Mouse (Mus musculus): ENCODE results near the gene Minos1.

Gene Minos1

DNA sequence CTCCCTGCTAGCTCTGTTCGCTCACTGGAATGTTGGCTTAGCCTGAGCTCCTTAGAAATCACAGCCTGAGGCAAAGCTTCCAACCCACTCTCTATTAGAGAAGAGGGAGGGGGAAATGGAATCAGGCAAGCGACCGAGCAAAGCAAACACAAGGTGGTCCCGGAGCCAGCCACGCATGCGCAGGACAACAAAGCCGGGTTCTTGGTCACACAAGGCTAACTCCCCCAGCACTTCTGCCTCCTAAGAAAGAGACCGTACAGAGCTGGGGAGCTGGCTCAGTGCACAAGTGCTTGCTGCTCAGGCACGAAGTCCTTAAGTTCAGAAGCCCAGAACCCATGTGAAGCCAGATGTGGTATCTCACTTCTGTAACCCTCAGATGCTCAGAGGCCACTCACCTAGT is 12.1 kb upstream of the Minos1 start:
- no peak for DNase-seq

- no peak for DNase-seq
Observed at GRCm38 (mm10) chr4:139141785-139142184, 10.9 kb upstream of the Minos1 start.

DNA sequence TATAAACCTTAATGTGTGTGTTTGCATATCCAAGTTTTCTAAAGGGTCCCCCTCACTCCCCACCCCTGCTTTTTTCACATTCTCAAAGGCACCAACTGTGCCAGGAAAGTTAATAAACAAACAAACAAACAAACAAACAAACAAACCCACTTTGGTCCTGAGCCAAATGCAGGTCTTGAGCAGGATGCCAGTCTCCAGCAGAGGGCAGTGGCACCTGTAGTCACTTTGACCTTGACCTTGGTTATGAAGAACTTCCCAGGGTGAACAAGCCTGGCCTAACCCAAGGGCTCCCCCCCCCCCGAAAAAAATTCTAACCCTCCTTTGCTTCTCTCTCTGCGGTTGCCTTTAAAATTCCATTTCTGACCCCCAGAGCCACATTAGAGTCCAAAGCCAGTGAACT is 9.4 kb upstream of the Minos1 start:
- DNase-seq = no peak

DNA sequence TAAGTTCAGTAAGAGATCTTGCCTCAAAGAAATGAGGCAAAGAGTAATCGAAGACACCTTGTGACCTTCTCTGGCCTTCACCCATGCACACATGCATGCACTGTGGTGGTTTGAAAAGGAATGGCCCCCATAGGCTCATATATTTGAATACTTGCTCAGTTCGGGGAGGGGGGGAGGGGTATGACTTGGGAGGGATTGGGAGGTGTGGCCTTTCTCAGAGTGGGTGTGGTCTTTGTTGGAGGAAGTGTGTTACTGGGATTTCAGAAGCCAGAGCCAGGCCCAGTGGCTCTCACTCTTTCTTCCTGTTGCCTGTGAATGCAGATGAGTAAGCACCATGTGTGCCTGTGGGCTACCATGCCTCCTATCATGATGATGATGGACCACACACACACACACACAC is 5.1 kb upstream of the Minos1 start:
- DNase-seq = no peak

DNA sequence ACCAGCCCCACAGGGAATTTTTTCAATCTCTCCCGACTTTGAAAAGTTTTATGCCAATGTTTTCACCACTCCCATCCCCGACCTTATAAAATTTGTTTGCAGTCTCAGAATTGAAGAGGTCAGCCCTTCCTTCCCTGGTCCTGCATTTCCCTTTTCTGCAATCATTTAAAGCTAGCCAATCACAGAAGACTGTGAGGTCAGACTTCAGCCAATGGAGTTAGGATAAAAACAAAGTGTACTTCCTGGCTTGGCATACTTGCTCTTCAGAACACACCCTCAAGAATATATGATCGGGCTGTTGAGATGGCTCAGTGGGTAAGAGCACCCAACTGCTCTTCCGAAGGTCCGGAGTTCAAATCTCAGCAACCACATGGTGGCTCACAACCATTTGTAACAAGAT is 2.2 kb upstream of the Minos1 start:
- no peak for DNase-seq

DNA sequence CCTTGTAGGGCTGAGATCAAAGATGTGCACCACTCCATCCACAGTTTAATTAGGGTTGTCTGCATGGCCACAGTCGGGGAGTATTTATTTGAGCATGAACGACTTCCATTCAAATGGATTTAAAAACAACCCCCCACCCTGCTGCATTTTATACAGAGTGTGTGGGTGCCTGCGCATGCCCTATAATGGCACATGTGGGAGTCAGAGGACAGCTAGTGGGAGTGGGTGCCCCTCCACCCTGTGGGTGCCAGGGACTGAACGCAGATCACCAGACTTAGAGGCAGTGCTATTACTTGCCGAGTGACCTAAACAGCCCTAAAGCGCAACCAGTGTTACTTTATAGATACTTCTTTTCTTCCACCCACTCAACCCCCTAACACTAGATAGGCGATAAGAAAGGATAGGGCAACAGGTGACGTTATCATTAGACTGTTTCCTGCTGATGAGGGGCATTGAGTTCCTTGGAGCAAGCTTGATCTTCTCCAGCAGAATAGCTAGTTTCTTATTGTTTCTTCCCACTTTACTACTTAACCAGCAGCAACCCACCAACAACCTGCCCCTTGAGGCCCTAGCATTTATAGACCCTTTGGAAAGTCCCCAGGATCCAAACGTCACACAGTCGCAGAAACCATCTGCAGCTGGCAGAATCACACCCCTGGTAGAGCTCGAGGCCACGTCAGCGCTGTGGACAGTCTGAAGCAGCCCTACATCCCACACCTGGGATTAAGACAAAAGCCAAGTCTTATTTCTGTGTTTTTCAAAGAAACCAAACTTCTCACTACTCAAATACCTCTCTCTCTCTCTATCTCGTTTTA is 1.2 kb upstream of the Minos1 start:
- DNase-seq = no peak

GRCm38 (mm10) chr4:139129806-139130700 is 860 bp downstream of the Minos1 start:
- DNase-seq = peak in 1 of 2 experiments; percentile 46

DNA sequence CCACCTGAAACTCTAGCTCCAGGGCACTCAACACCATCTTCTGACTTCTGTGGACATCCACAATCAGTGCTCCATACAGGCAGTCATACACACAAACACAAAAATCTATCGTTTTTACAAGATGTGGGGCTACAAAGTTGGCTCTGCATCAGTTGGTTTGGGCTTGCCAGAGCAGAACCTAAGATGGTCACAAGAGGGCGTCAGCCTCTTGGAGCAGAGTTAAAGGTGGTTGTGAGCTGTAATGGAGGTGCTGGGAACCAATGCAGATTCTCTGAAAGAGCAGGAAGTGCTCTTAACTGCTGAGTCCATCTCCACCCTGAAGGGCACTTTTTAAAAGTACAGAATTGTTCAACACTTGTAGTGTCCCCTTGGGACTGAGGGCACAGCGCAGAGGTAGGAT is 4.4 kb downstream of the Minos1 start:
- DNase-seq = no peak

DNA sequence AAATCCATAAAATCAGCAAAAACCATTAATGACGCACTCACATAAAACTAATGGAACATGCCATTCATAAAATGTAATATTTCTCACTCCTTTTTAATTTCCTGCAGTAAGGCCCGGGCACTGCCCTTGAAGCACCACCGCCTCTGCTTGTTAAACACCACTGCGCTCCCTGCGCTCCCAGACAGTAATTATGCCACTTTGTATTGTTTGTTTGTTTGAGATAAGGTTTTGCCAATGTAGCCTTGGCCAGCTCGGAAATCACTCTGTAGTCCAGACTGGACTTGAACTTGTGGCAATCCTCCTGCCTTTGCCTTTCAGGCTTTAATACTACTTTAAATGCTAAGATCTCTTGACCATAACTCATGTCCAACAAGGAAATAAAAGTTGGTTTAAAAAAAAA is 6.0 kb downstream of the Minos1 start:
- DNase-seq = no peak

- no peak for DNase-seq
Observed at GRCm38 (mm10) chr4:139122557-139122956, 8.4 kb downstream of the Minos1 start.

DNA sequence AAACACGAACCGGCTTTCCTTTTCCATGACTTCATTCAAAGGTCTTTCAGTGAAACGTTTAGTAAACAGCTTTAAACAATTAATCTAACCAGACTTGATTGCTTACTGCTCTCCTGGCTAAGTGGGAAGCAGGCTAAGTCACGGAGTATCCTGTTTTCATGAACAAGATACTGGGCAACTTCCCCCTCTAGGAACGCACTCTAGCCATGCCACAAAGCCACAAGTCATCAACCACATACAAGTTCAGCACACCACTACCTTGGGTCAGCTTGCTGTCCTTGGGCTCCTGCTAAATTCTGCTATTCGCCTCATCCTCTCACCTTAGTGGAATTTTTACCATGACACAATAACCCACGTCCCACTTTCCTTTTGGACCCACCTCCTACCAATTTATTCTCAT is 9.9 kb downstream of the Minos1 start:
- no peak for DNase-seq

GRCm38 (mm10) chr4:139120281-139120814 is 10.6 kb downstream of the Minos1 start:
- DNase-seq = no peak

DNA sequence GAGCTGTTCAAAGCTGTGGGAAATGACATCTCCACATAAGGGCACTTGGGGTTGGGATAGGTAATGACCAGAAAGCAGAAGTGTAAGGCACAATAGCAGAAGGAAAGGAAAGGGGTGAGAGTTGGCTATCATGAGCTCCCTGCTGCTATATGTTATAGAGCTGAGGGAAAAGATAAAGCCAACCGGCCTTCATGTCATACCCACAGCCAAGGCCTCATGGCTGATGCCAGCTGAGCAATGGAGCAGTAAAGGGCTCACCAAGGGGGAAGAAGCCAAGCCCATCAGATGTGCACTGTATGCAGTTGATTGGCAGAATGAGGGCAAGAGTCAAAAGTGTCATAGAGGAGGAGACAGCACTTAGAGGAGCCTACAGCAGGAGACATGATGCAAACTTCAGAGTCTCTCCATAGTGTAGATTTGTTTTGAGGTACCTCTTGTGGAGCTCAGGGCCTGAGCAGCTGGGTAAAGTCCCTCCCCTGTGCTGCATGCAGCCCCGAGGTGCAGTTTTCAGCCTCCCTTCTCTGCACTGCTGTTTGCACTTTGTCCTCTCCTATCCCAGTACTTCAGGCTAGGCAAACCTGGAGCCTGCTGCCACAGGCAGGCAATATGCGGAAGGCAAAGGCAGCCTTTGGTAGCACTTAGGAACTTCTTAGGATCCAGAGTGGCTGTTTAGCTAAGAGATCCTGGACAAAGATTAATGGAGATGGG is 14.4 kb downstream of the Minos1 start:
- no peak for DNase-seq

- no peak for DNase-seq
Observed at GRCm38 (mm10) chr4:139115721-139116120, 15.2 kb downstream of the Minos1 start.

GRCm38 (mm10) chr4:139112482-139112881 is 18.4 kb downstream of the Minos1 start:
- no peak for DNase-seq

DNA sequence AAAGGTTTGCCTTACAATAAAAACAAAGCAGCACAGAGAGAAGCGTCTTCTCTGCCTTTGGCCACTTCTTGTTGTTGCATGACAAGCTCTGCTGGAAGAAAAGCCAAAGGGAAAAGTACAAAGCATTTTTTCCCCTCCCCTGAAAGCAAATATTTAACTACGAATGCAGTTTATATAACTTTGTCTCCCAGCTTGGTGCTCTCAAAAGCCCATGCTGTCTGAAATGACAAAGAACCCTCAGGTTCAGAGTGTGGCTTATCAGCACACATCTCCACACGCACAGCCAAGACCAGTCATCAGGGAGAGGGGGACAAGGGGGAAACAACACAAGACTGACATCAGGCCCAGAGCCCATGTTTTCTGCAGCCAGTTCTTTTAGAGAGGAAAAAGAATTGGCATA is 19.5 kb downstream of the Minos1 start:
- no peak for DNase-seq

- DNase-seq = no peak
Observed at GRCm38 (mm10) chr4:139110858-139111257, 20.1 kb downstream of the Minos1 start.

- DNase-seq = no peak
Observed at GRCm38 (mm10) chr4:139105453-139105852, 25.5 kb downstream of the Minos1 start.

DNA sequence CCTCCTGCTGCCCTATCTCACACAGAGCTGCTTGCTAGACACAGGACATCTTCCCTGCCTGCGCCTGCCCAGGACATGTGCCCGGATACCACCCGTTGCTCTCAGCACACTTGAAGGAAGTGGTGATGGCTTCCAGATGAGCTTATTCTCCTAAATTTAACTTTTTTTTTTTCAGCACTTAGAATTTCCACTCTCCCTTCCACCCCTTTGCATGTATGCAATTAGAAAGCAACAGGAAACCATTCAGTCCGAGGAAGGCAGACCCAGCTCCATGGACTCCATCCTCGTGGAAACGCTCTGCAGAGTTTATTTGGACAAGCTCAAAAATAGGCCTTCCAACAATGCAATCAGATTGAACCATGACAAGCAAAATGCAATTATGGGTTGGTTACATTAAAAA is 29.4 kb downstream of the Minos1 start:
- no peak for DNase-seq

DNA sequence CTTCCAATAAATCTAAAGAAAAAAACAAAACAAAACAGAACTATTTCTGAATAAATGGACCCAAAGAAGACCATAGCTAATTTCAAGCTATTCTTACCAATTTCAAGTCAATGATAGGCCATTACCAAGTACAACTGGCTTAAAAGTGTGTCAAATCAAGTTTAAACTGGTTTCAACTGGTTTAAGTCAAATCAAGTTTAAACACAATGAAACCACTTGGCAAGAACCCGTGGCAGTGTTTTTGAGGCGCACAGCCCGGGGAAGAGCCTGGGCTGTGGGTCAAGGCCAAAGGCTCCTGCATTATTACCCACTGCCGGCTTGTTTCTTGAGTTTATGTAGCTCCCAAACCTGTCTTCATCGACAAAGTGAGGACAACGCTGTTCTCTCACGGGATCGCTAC is 30.6 kb downstream of the Minos1 start:
- no peak for DNase-seq

DNA sequence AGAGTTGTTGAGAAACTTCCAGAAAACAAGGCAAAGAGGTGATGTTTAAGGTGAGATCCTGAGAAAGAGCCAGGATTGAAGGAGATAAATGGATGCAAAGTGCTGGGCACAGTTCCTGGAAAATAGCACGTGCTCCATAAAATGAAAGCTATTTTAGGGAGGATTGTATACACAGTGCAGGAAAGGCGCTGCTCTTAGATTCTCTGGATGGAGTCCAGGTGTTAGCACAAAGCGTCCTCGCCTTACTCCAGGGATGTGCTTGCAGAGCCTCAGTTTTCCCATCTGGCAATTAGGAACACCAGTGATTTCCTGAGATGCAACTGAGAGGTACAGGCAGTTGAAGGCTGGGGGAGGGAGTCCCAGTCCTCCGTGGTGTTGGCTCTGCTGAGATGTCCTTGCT is 34.7 kb downstream of the Minos1 start:
- no peak for DNase-seq

GRCm38 (mm10) chr4:139095406-139095805 is 35.5 kb downstream of the Minos1 start:
- DNase-seq = no peak

GRCm38 (mm10) chr4:139093196-139093530 is 37.8 kb downstream of the Minos1 start:
- DNase-seq = no peak
